Mouse (Mus musculus): Measurements from ENCODE around the gene Cep57l1. TPM values are rescaled to one million over a fixed set of nuclear protein-coding genes. Genes with fewer than 3 reads are reported as not detected.
"Not testable (repeated sequence)": the region's sequence is repeated elsewhere in the genome, so short reads cannot be mapped to it uniquely, and the experiment has no call there.

Cep57l1 gene
- polyA plus RNA-seq, 1 experiment from 2014 or later = 24.9 TPM

GRCm38 (mm10) chr10:41829980-41830379 is 20.3 kb upstream of the Cep57l1 start:
- no peak overlapping the region for H3K4me2 ChIP-seq (ENCODE audit: low read depth, low read length)
- ATAC-seq (replicated peaks; ENCODE audit: insufficient number of reproducible peaks, low FRiP score, low TSS enrichment, low read depth) (no peak), DNase-seq (ENCODE audit: low spot score) (no peak)
- H3K9ac ChIP-seq (replicated peaks; ENCODE audit: low read length) = no peak overlapping the region
- no peaks in the 10 kb centered on the region for H3K4me1 ChIP-seq (ENCODE audit: control insufficient read depth, insufficient read depth, low read length)
- H3K27ac ChIP-seq (replicated peaks; ENCODE audit: low read depth, low read length) = no peak overlapping the region
- no peaks in the 10 kb centered on the region for H3K36me3 ChIP-seq (replicated peaks; ENCODE audit: control insufficient read depth, insufficient read depth, low read depth, low read length)
- no peaks in the 10 kb centered on the region for H3K27me3 ChIP-seq (ENCODE audit: control insufficient read depth, insufficient read depth, low read length)
- H3K9me3 ChIP-seq (replicated peaks; ENCODE audit: control insufficient read depth, low read length) = no peaks in the 10 kb centered on the region
- 85% methylated on average over 2 of the region's 2 CpGs for WGBS
- no peak overlapping the region for H3K4me3 ChIP-seq (ENCODE audit: low read depth, low read length)

GRCm38 (mm10) chr10:41829191-41829590 is 19.5 kb upstream of the Cep57l1 start:
- Histone ChIP-seq H3K4me1 (ENCODE audit: control insufficient read depth, insufficient read depth, low read length) (no peaks in the 10 kb centered on the region), H3K27ac (replicated peaks; ENCODE audit: low read depth, low read length) (no peak overlapping the region), H3K9ac (replicated peaks; ENCODE audit: low read length) (no peak overlapping the region), H3K36me3 (replicated peaks; ENCODE audit: control insufficient read depth, insufficient read depth, low read depth, low read length) (no peaks in the 10 kb centered on the region), H3K4me3 (ENCODE audit: low read depth, low read length) (no peak overlapping the region), H3K27me3 (ENCODE audit: control insufficient read depth, insufficient read depth, low read length) (no peaks in the 10 kb centered on the region), H3K9me3 (replicated peaks; ENCODE audit: control insufficient read depth, low read length) (no peaks in the 10 kb centered on the region), H3K4me2 (ENCODE audit: low read depth, low read length) (no peak overlapping the region)
- ATAC-seq (replicated peaks; ENCODE audit: insufficient number of reproducible peaks, low FRiP score, low TSS enrichment, low read depth) (no peak), DNase-seq (ENCODE audit: low spot score) (no peak)
- WGBS = 79% methylated on average over 5 of the region's 5 CpGs

GRCm38 (mm10) chr10:41827784-41828183 is 18.1 kb upstream of the Cep57l1 start:
- Histone ChIP-seq H3K27me3 (ENCODE audit: control insufficient read depth, insufficient read depth, low read length) (no peaks in the 10 kb centered on the region), H3K9ac (replicated peaks; ENCODE audit: low read length) (no peak overlapping the region), H3K4me1 (ENCODE audit: control insufficient read depth, insufficient read depth, low read length) (no peaks in the 10 kb centered on the region), H3K9me3 (replicated peaks; ENCODE audit: control insufficient read depth, low read length) (no peaks in the 10 kb centered on the region), H3K27ac (replicated peaks; ENCODE audit: low read depth, low read length) (no peak overlapping the region), H3K4me3 (ENCODE audit: low read depth, low read length) (no peak overlapping the region), H3K36me3 (replicated peaks; ENCODE audit: control insufficient read depth, insufficient read depth, low read depth, low read length) (no peaks in the 10 kb centered on the region), H3K4me2 (ENCODE audit: low read depth, low read length) (no peak overlapping the region)
- 94% methylated on average over 4 of the region's 4 CpGs for WGBS
- ATAC-seq (replicated peaks; ENCODE audit: insufficient number of reproducible peaks, low FRiP score, low TSS enrichment, low read depth) (no peak), DNase-seq (ENCODE audit: low spot score) (no peak)

- 81% methylated on average over 6 of the region's 6 CpGs for WGBS
- Histone ChIP-seq H3K4me2 (ENCODE audit: low read depth, low read length) (no peak overlapping the region), H3K36me3 (replicated peaks; ENCODE audit: control insufficient read depth, insufficient read depth, low read depth, low read length) (no peaks in the 10 kb centered on the region), H3K4me3 (ENCODE audit: low read depth, low read length) (no peak overlapping the region), H3K27me3 (ENCODE audit: control insufficient read depth, insufficient read depth, low read length) (no peaks in the 10 kb centered on the region), H3K27ac (replicated peaks; ENCODE audit: low read depth, low read length) (no peak overlapping the region), H3K9ac (replicated peaks; ENCODE audit: low read length) (no peak overlapping the region), H3K4me1 (ENCODE audit: control insufficient read depth, insufficient read depth, low read length) (no peaks in the 10 kb centered on the region), H3K9me3 (replicated peaks; ENCODE audit: control insufficient read depth, low read length) (no peaks in the 10 kb centered on the region)
- no peak for DNase-seq (ENCODE audit: low spot score)
- no peak for ATAC-seq (replicated peaks; ENCODE audit: insufficient number of reproducible peaks, low FRiP score, low TSS enrichment, low read depth)
Observed at GRCm38 (mm10) chr10:41826526-41827116, 16.9 kb upstream of the Cep57l1 start.

- no peak overlapping the region for H3K4me3 ChIP-seq (ENCODE audit: low read depth, low read length)
- DNase-seq (ENCODE audit: low spot score) (no peak), ATAC-seq (replicated peaks; ENCODE audit: insufficient number of reproducible peaks, low FRiP score, low TSS enrichment, low read depth) (no peak)
- H3K27me3 ChIP-seq (ENCODE audit: control insufficient read depth, insufficient read depth, low read length) = no peaks in the 10 kb centered on the region
- 81% methylated on average over 4 of the region's 4 CpGs for WGBS
- H3K4me1 ChIP-seq (ENCODE audit: control insufficient read depth, insufficient read depth, low read length) = no peaks in the 10 kb centered on the region
- no peak overlapping the region for H3K9ac ChIP-seq (replicated peaks; ENCODE audit: low read length)
- no peak overlapping the region for H3K27ac ChIP-seq (replicated peaks; ENCODE audit: low read depth, low read length)
- H3K9me3 ChIP-seq (replicated peaks; ENCODE audit: control insufficient read depth, low read length) = no peaks in the 10 kb centered on the region
- no peaks in the 10 kb centered on the region for H3K36me3 ChIP-seq (replicated peaks; ENCODE audit: control insufficient read depth, insufficient read depth, low read depth, low read length)
- H3K4me2 ChIP-seq (ENCODE audit: low read depth, low read length) = no peak overlapping the region
Observed at GRCm38 (mm10) chr10:41825996-41826395, 16.3 kb upstream of the Cep57l1 start.

GRCm38 (mm10) chr10:41825041-41825440 is 15.4 kb upstream of the Cep57l1 start:
- ATAC-seq (replicated peaks; ENCODE audit: insufficient number of reproducible peaks, low FRiP score, low TSS enrichment, low read depth) = no peak
- 88% methylated on average over 10 of the region's 10 CpGs for WGBS

GRCm38 (mm10) chr10:41823916-41824315 is 14.2 kb upstream of the Cep57l1 start:
- H3K9ac ChIP-seq (replicated peaks; ENCODE audit: low read length) = no peak overlapping the region
- H3K27me3 ChIP-seq (ENCODE audit: control insufficient read depth, insufficient read depth, low read length) = no peaks in the 10 kb centered on the region
- no peak for ATAC-seq (replicated peaks; ENCODE audit: insufficient number of reproducible peaks, low FRiP score, low TSS enrichment, low read depth)
- no peak for DNase-seq (ENCODE audit: low spot score)
- no peaks in the 10 kb centered on the region for H3K9me3 ChIP-seq (replicated peaks; ENCODE audit: control insufficient read depth, low read length)
- H3K4me3 ChIP-seq (ENCODE audit: low read depth, low read length) = no peak overlapping the region
- no peak overlapping the region for H3K27ac ChIP-seq (replicated peaks; ENCODE audit: low read depth, low read length)
- no peaks in the 10 kb centered on the region for H3K36me3 ChIP-seq (replicated peaks; ENCODE audit: control insufficient read depth, insufficient read depth, low read depth, low read length)
- H3K4me2 ChIP-seq (ENCODE audit: low read depth, low read length) = no peak overlapping the region
- WGBS = 80% methylated on average over 4 of the region's 4 CpGs
- H3K4me1 ChIP-seq (ENCODE audit: control insufficient read depth, insufficient read depth, low read length) = no peaks in the 10 kb centered on the region

More at GRCm38 (mm10) chr10:41825041-41825440, 15.4 kb upstream of the Cep57l1 start:
- Histone ChIP-seq H3K36me3 (replicated peaks; ENCODE audit: control insufficient read depth, insufficient read depth, low read depth, low read length) (no peaks in the 10 kb centered on the region), H3K9me3 (replicated peaks; ENCODE audit: control insufficient read depth, low read length) (no peaks in the 10 kb centered on the region), H3K9ac (replicated peaks; ENCODE audit: low read length) (no peak overlapping the region), H3K27ac (replicated peaks; ENCODE audit: low read depth, low read length) (no peak overlapping the region), H3K27me3 (ENCODE audit: control insufficient read depth, insufficient read depth, low read length) (no peaks in the 10 kb centered on the region), H3K4me3 (ENCODE audit: low read depth, low read length) (no peak overlapping the region), H3K4me1 (ENCODE audit: control insufficient read depth, insufficient read depth, low read length) (no peaks in the 10 kb centered on the region), H3K4me2 (ENCODE audit: low read depth, low read length) (no peak overlapping the region)
- no peak for DNase-seq (ENCODE audit: low spot score)

- not testable (repeated sequence) for DNase-seq (ENCODE audit: low spot score); H3K27ac ChIP-seq (replicated peaks; ENCODE audit: low read depth, low read length)
- 94% methylated on average over 4 of the region's 4 CpGs for WGBS
Observed at GRCm38 (mm10) chr10:41823282-41823675, 13.6 kb upstream of the Cep57l1 start.

More at GRCm38 (mm10) chr10:41823282-41823675, 13.6 kb upstream of the Cep57l1 start:
- not testable (repeated sequence) for H3K27me3 ChIP-seq (ENCODE audit: control insufficient read depth, insufficient read depth, low read length); H3K36me3 ChIP-seq (replicated peaks; ENCODE audit: control insufficient read depth, insufficient read depth, low read depth, low read length); H3K4me1 ChIP-seq (ENCODE audit: control insufficient read depth, insufficient read depth, low read length); H3K9me3 ChIP-seq (replicated peaks; ENCODE audit: control insufficient read depth, low read length); H3K4me3 ChIP-seq (ENCODE audit: low read depth, low read length); ATAC-seq (replicated peaks; ENCODE audit: insufficient number of reproducible peaks, low FRiP score, low TSS enrichment, low read depth); H3K4me2 ChIP-seq (ENCODE audit: low read depth, low read length); H3K9ac ChIP-seq (replicated peaks; ENCODE audit: low read length)

Data from embryonic facial prominence, embryonic 11.5 days (tissue).